ENCODE assay signal across 34 mouse cellular contexts in genomic region chr10:36468664-36469063, GRCm38 (mm10). TPM values are rescaled to one million over a fixed set of nuclear protein-coding genes. Genes with fewer than 3 reads are reported as not detected.
"Had no signal": no experiment of that assay in that cellular context is flagged by ENCODE, and none has a peak within 500 bp of the region (broad histone marks: within the 10 kb centered on the region; RNA-seq: fewer than 3 reads in every experiment).

No protein-coding gene starts in this region.

- H3K27me3 ChIP-seq: heart, embryonic 12.5 days; heart, embryonic 13.5 days; heart, embryonic 15.5 days; hindbrain, embryonic 12.5 days; hindbrain, embryonic 13.5 days; hindbrain, embryonic 15.5 days; intestine, embryonic 15.5 days; kidney, embryonic 15.5 days had no signal

- H3K4me2 ChIP-seq: heart, embryonic 11.5 days; heart, embryonic 12.5 days; heart, embryonic 13.5 days; heart, embryonic 15.5 days; hindbrain, embryonic 12.5 days; hindbrain, embryonic 13.5 days; hindbrain, embryonic 14.5 days; hindbrain, embryonic 15.5 days; intestine, embryonic 15.5 days; kidney, embryonic 15.5 days had no signal

- H3K4me1 ChIP-seq: heart, embryonic 10.5 days; heart, embryonic 12.5 days; heart, embryonic 13.5 days; heart, embryonic 15.5 days; hindbrain, embryonic 10.5 days; hindbrain, embryonic 12.5 days; hindbrain, embryonic 13.5 days; hindbrain, embryonic 15.5 days; intestine, embryonic 15.5 days; kidney, embryonic 15.5 days had no signal

- H3K27ac ChIP-seq: heart, embryonic 10.5 days; heart, embryonic 13.5 days; heart, embryonic 15.5 days; hindbrain, embryonic 10.5 days; hindbrain, embryonic 12.5 days; hindbrain, embryonic 13.5 days; hindbrain, embryonic 14.5 days; hindbrain, embryonic 15.5 days; hindbrain, postnatal 0 days; intestine, embryonic 15.5 days; kidney, embryonic 15.5 days; kidney, postnatal 0 days; layer of hippocampus, adult 2 months; left cerebral cortex, adult 2 months had no signal

- H3K36me3 ChIP-seq: heart, embryonic 10.5 days; heart, embryonic 12.5 days; heart, embryonic 13.5 days; heart, embryonic 15.5 days; hindbrain, embryonic 10.5 days; hindbrain, embryonic 12.5 days; hindbrain, embryonic 13.5 days; hindbrain, embryonic 15.5 days; intestine, embryonic 15.5 days; kidney, embryonic 15.5 days had no signal

- H3K9ac ChIP-seq: heart, embryonic 12.5 days; heart, embryonic 13.5 days; heart, embryonic 15.5 days; hindbrain, embryonic 12.5 days; hindbrain, embryonic 13.5 days; hindbrain, embryonic 14.5 days; hindbrain, embryonic 15.5 days; intestine, embryonic 15.5 days; kidney, embryonic 15.5 days had no signal

- H3K4me3 ChIP-seq: heart, embryonic 10.5 days; heart, embryonic 12.5 days; heart, embryonic 13.5 days; heart, embryonic 15.5 days; hindbrain, embryonic 10.5 days; hindbrain, embryonic 12.5 days; hindbrain, embryonic 13.5 days; hindbrain, embryonic 15.5 days; intestine, embryonic 15.5 days; kidney, embryonic 15.5 days; layer of hippocampus, adult 2 months; left cerebral cortex, adult 2 months had no signal

- H3K9me3 ChIP-seq: heart, embryonic 10.5 days; heart, embryonic 12.5 days; heart, embryonic 13.5 days; heart, embryonic 15.5 days; hindbrain, embryonic 10.5 days; hindbrain, embryonic 12.5 days; hindbrain, embryonic 13.5 days; hindbrain, embryonic 15.5 days; intestine, embryonic 15.5 days; kidney, embryonic 15.5 days had no signal

- DNase-seq: heart, postnatal 10 days; heart, postnatal 14 days; heart, postnatal 36 days; heart, postnatal 4 days; kidney, adult 11 months; kidney, adult 18-20 months; kidney, adult 2 months; kidney, adult 8-10 months; kidney, adult 9 months; kidney, postnatal 10 days; kidney, postnatal 14 days; kidney, postnatal 25 days; kidney, postnatal 36 days; kidney, postnatal 4 days; layer of hippocampus, adult 9-11 months; layer of hippocampus, postnatal 36 days had no signal

RNA-seq across cellular contexts. Expression of gene Hs3st5, which starts 38.0 kb away (rescaled TPM):
- total RNA-seq: hematopoietic stem cell, adult 5-6 weeks had no signal
- polyA plus RNA-seq: inflammation-experienced regulatory T-cells, adult 6 months had no signal
